Comparison of ENCODE assay signal across 8 mouse cellular contexts in genomic region chrX:99134891-99135290, GRCm38 (mm10). TPM values are rescaled to one million over a fixed set of nuclear protein-coding genes. Genes with fewer than 3 reads are reported as not detected.
A peak's percentile ranks its signal among the peaks of the same experiment; 100 is the strongest.
DNase-seq lines count a peak whose midpoint lies in the region; ATAC-seq and TF ChIP-seq lines count a peak whose summit lies in the region.

No protein-coding gene starts in this region.

- TF ChIP-seq POLR2A in heart, adult 2 months (IDR thresholded peaks at IDR 0.05; ENCODE audit: insufficient read depth, low read depth, low read length): no peak

- H3K36me3 ChIP-seq in embryonic facial prominence, embryonic 12.5 days: no peaks in the 10 kb centered on the region
- no peaks in the 10 kb centered on the region for H3K36me3 ChIP-seq in heart, adult 2 months (ENCODE audit: control insufficient read depth, insufficient read depth, low read length)
- no peaks in the 10 kb centered on the region for H3K36me3 ChIP-seq in limb, embryonic 11.5 days (ENCODE audit: control insufficient read depth, insufficient read depth, low read length)
- no peaks in the 10 kb centered on the region for H3K36me3 ChIP-seq in midbrain, embryonic 13.5 days

- intact Hi-C loops in heart, adult 2 months (cut with DNase I): loop anchor here (1.0 to 10.0 kb wide), 9 partner anchors 82 to 1347 kb away; partner anchors contain the start of gene Pja1

- no peak for TF ChIP-seq EP300 in heart, adult 2 months (IDR thresholded peaks at IDR 0.05; ENCODE audit: insufficient read depth, low read depth, low read length)

- ATAC-seq in embryonic facial prominence, embryonic 12.5 days (ENCODE audit: insufficient number of reproducible peaks, insufficient read depth, low FRiP score, low TSS enrichment): peak; percentile 14; the same call in 1 of the 2 replicates
- peak; percentile 27; the same call in 1 of the 2 replicates for ATAC-seq in limb, embryonic 11.5 days (ENCODE audit: insufficient number of reproducible peaks, low FRiP score, low TSS enrichment, low read depth)
- ATAC-seq in midbrain, embryonic 13.5 days: peak; percentile 59

- TF ChIP-seq CTCF in heart, adult 2 months (IDR thresholded peaks at IDR 0.05): peak; percentile 88

- peaks cover 28% of the 10 kb centered on the region; the same call in 1 of the 2 replicates for H3K27me3 ChIP-seq in embryonic facial prominence, embryonic 12.5 days
- H3K27me3 ChIP-seq in heart, adult 2 months (ENCODE audit: control insufficient read depth, insufficient read depth, low read length): no peaks in the 10 kb centered on the region
- 0 out of 2 replicates have a peak, but pooled peaks cover 5% of the 10 kb centered on the region for H3K27me3 ChIP-seq in limb, embryonic 11.5 days (ENCODE audit: control insufficient read depth, insufficient read depth, low read length)
- peaks cover 38% of the 10 kb centered on the region for H3K27me3 ChIP-seq in midbrain, embryonic 13.5 days

- H3K4me3 ChIP-seq in embryonic facial prominence, embryonic 12.5 days: peak overlapping the region; percentile 69; the same call in 1 of the 2 replicates
- H3K4me3 ChIP-seq in heart, adult 2 months: peak overlapping the region; percentile 48
- no peak overlapping the region for H3K4me3 ChIP-seq in limb, embryonic 11.5 days (ENCODE audit: low read depth, low read length)
- peak overlapping the region; percentile 70; the same call in 1 of the 2 replicates for H3K4me3 ChIP-seq in midbrain, embryonic 13.5 days (replicated peaks)

- H3K9ac ChIP-seq in embryonic facial prominence, embryonic 12.5 days: no peak overlapping the region
- H3K9ac ChIP-seq in heart, adult 2 months (ENCODE audit: low read depth, low read length): peak overlapping the region; percentile 56
- no peak overlapping the region; the same call in 1 of the 2 replicates for H3K9ac ChIP-seq in limb, embryonic 11.5 days (ENCODE audit: low read length)
- peak overlapping the region; percentile 46 for H3K9ac ChIP-seq in midbrain, embryonic 13.5 days (replicated peaks)

- H3K9me3 ChIP-seq in embryonic facial prominence, embryonic 12.5 days: no peaks in the 10 kb centered on the region
- no peaks in the 10 kb centered on the region for H3K9me3 ChIP-seq in limb, embryonic 11.5 days (ENCODE audit: control insufficient read depth, low read length)
- no peaks in the 10 kb centered on the region for H3K9me3 ChIP-seq in midbrain, embryonic 13.5 days

- H3K27ac ChIP-seq in embryonic facial prominence, embryonic 12.5 days: peak overlapping the region; percentile 89; the same call in 1 of the 2 replicates
- H3K27ac ChIP-seq in heart, adult 2 months: peak overlapping the region; percentile 81
- peak overlapping the region; percentile 23; the same call in 1 of the 2 replicates for H3K27ac ChIP-seq in limb, embryonic 11.5 days (replicated peaks; ENCODE audit: low read depth, low read length)
- peak overlapping the region; percentile 90 for H3K27ac ChIP-seq in midbrain, embryonic 13.5 days

- peaks cover 2% of the 10 kb centered on the region; the same call in 1 of the 2 replicates for H3K79me2 ChIP-seq in heart, adult 2 months (replicated peaks; ENCODE audit: control insufficient read depth, insufficient read depth, low read length)

- peaks cover 4% of the 10 kb centered on the region for H3K4me1 ChIP-seq in embryonic facial prominence, embryonic 12.5 days
- no peaks in the 10 kb centered on the region; the same call in 1 of the 2 replicates for H3K4me1 ChIP-seq in heart, adult 2 months (ENCODE audit: control insufficient read depth, insufficient read depth, low read length)
- H3K4me1 ChIP-seq in limb, embryonic 11.5 days (ENCODE audit: control insufficient read depth, insufficient read depth, low read length): peaks cover 2% of the 10 kb centered on the region; the same call in 1 of the 2 replicates
- H3K4me1 ChIP-seq in midbrain, embryonic 13.5 days (replicated peaks): peaks cover 15% of the 10 kb centered on the region

- peak; percentile 84 for DNase-seq in 3T3-L1 (ENCODE audit: low read depth, low spot score)
- DNase-seq in adrenal gland, postnatal 25 days: peak; percentile 71
- peak; percentile 80 to 83 for DNase-seq in heart, adult 2 months
- DNase-seq in kidney, adult 18-20 months: peak; percentile 85
- peak; percentile 83 for DNase-seq in limb, embryonic 11.5 days (ENCODE audit: low spot score)
- DNase-seq in spleen, adult 18-20 months: peak; percentile 63 to 65

- H3K4me2 ChIP-seq in embryonic facial prominence, embryonic 12.5 days (replicated peaks): peak overlapping the region; percentile 64
- H3K4me2 ChIP-seq in limb, embryonic 11.5 days (ENCODE audit: low read depth, severe bottlenecking): peak overlapping the region; percentile 35
- H3K4me2 ChIP-seq in midbrain, embryonic 13.5 days (replicated peaks): peak overlapping the region; percentile 76

- WGBS in embryonic facial prominence, embryonic 12.5 days: 24% methylated on average over 14 of the region's 14 CpGs
- 17% methylated on average over 14 of the region's 14 CpGs for WGBS in heart, adult 2 months
- WGBS in limb, embryonic 11.5 days: 11% methylated on average over 14 of the region's 14 CpGs
- 25% methylated on average over 14 of the region's 14 CpGs for WGBS in midbrain, embryonic 13.5 days

RNA-seq across cellular contexts. Expression of gene Efnb1, which starts 1.0 kb away (rescaled TPM):
- 47.3 and 60.8 TPM in 2 replicates for total RNA-seq in adrenal gland, postnatal 25 days (2021)
- 71.1 and 73.6 TPM in 2 replicates for polyA plus RNA-seq in embryonic facial prominence, embryonic 12.5 days (2016; fragmentation: Nextera tagmentation; extraction: Ambion mirVana)
- total RNA-seq in heart, adult 2 months (2021): 10 to 100 TPM; 20.4 to 21.2 TPM
- polyA plus RNA-seq in heart, adult 2 months (2012; rRNA removed): 16.0 and 20.6 TPM in 2 replicates
- 39.3 and 45.7 TPM in 2 replicates for polyA plus RNA-seq in limb, embryonic 11.5 days (2014; fragmentation: Nextera tagmentation; extraction: Ambion mirVana)
- 24.1 and 36.5 TPM in 2 replicates for polyA plus RNA-seq in midbrain, embryonic 13.5 days (2015; fragmentation: Nextera tagmentation; extraction: Ambion mirVana)

Comparison
In these comparisons a context has a peak if more than half of its experiments do, and no peak if none do; other contexts are left out.
1. H3K27ac ChIP-seq: peak in every context shown above with its lines; median percentile 90 in midbrain, embryonic 13.5 days; 89 in embryonic facial prominence, embryonic 12.5 days; 81 in heart, adult 2 months; 23 in limb, embryonic 11.5 days.
2. H3K9ac ChIP-seq: peak in heart, adult 2 months (single experiment) and midbrain, embryonic 13.5 days (single experiment); none in embryonic facial prominence, embryonic 12.5 days (single experiment) and limb, embryonic 11.5 days (single experiment).
3. Peak in every context shown above with its lines, with median percentiles within 50 percentile points of each other: DNase-seq, ATAC-seq and H3K4me2 ChIP-seq.